Mouse (Mus musculus) hematopoietic multipotent progenitor cell, adult 10-12 weeks (in vitro differentiated cells): ENCODE results near the gene Psmd5. TPM values are rescaled to one million over a fixed set of nuclear protein-coding genes. Genes with fewer than 3 reads are reported as not detected.

Experiments
- polyA plus RNA-seq: library from polyadenylated mRNA; stranded (reverse); fragments of >175 nt; gene quantifications from 2 replicates; pipeline ENCODE4 v1.2.3, GENCODE M21; 2012; ENCODE audit warnings: low replicate concordance

The Psmd5 gene
- 5.7 and 6.0 TPM in 2 replicates for polyA plus RNA-seq

GRCm38 (mm10) chr2:34874816-34875345 is at the start of gene Psmd5:
Gene Psmd5 (minus strand): TSS chr2:34874968.

GRCm38 (mm10) chr2:34913218-34914068 is 38.7 kb upstream of the Psmd5 start, which contains the start of gene Phf19:
Gene Phf19 (minus strand): TSS chr2:34914026.

GRCm38 (mm10) chr2:34874271-34874670 is 497 bp downstream of the Psmd5 start, which contains the start of gene Cutal:
Gene Cutal (plus strand): TSS chr2:34874396.

GRCm38 (mm10) chr2:34832766-34833457 is 41.9 kb downstream of the Psmd5 start, which contains the start of gene Gm34653:
Gene Gm34653 (plus strand): TSS chr2:34833007.

GRCm38 (mm10) chr2:34825827-34826459 is 48.8 kb downstream of the Psmd5 start, which contains the start of gene Fbxw2:
Gene Fbxw2 (minus strand): TSS chr2:34826311.

Other genes starting within 250 kb of the Psmd5 start
- 14.3 and 27.0 TPM in 2 replicates for gene Gapvd1, start 119.7 kb downstream of the Psmd5 start, polyA plus RNA-seq
- gene Hspa5, start 103.0 kb downstream of the Psmd5 start, polyA plus RNA-seq: 86.4 and 109 TPM in 2 replicates
- gene Rabepk, start 75.1 kb downstream of the Psmd5 start, polyA plus RNA-seq: 3.0 and 9.8 TPM in 2 replicates
- 29.2 and 36.5 TPM in 2 replicates for gene Fbxw2, start 48.7 kb downstream of the Psmd5 start, polyA plus RNA-seq
- not detected in 2 replicates for gene Gm34653, start 42.0 kb downstream of the Psmd5 start, polyA plus RNA-seq
- gene Cutal, start 572 bp downstream of the Psmd5 start, polyA plus RNA-seq: not detected in 2 replicates
- 5.5 and 7.2 TPM in 2 replicates for gene Phf19, start 39.1 kb upstream of the Psmd5 start, polyA plus RNA-seq
- gene Traf1, start 86.8 kb upstream of the Psmd5 start, polyA plus RNA-seq: 30.1 and 31.4 TPM in 2 replicates
- gene Hc, start 186.5 kb upstream of the Psmd5 start, polyA plus RNA-seq: not detected in 2 replicates
- gene AI182371, start 226.6 kb upstream of the Psmd5 start, polyA plus RNA-seq: 0.39 TPM in 1 of 2 replicates, not detected in the other
- 22.8 and 29.2 TPM in 2 replicates for gene Cntrl, start 234.5 kb upstream of the Psmd5 start, polyA plus RNA-seq